ENCODE assay signal across 12 mouse cellular contexts in the genomic region with DNA sequence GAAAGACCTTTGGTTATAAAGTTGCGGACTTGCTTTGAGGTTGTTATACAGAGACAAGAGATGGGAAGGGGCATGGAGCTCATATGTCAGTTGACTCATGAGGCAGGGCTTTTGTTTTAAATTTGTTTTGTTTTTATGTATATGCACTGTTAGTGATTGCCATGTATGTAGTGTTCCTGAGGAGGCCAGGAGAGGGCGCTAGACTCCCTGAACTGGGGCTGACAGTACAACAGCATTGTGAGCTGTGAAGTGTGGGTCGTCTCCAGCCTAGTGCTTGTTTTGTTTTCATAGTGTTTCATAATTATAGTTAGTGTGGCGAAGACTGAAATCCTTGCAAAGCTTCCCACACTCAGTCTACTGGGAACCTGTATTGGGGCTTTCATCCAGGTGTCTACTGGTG. TPM values are rescaled to one million over a fixed set of nuclear protein-coding genes. Genes with fewer than 3 reads are reported as not detected.
A peak's percentile ranks its signal among the peaks of the same experiment; 100 is the strongest.
DNase-seq lines count a peak whose midpoint lies in the region; ATAC-seq and TF ChIP-seq lines count a peak whose summit lies in the region.
"Had no signal": no experiment of that assay in that cellular context is flagged by ENCODE, and none has a peak within 500 bp of the region (broad histone marks: within the 10 kb centered on the region; RNA-seq: fewer than 3 reads in every experiment).

No protein-coding gene starts in this region.

- no peak overlapping the region for H3K27ac ChIP-seq in gastrocnemius, adult 2 months
- no peak overlapping the region for H3K27ac ChIP-seq in lung, embryonic 14.5 days (ENCODE audit: low read depth)
- H3K27ac ChIP-seq: lung, embryonic 15.5 days had no signal

- no peaks in the 10 kb centered on the region for H3K4me1 ChIP-seq in lung, embryonic 14.5 days (ENCODE audit: insufficient read depth)
- peaks cover 6% of the 10 kb centered on the region; the same call in 1 of the 2 replicates for H3K4me1 ChIP-seq in G1E (ENCODE audit: insufficient read depth, low read depth, low read length)
- H3K4me1 ChIP-seq: lung, embryonic 15.5 days had no signal

- WGBS in lung, embryonic 14.5 days = 80% methylated on average over 4 of the region's 4 CpGs

- H3K27me3 ChIP-seq in lung, embryonic 14.5 days (ENCODE audit: insufficient read depth, low read length) = no peaks in the 10 kb centered on the region
- no peaks in the 10 kb centered on the region for H3K27me3 ChIP-seq in G1E (ENCODE audit: insufficient read depth, low read length)
- H3K27me3 ChIP-seq: lung, embryonic 15.5 days had no signal

- peaks cover 63% of the 10 kb centered on the region for H3K36me3 ChIP-seq in lung, embryonic 14.5 days (ENCODE audit: insufficient read depth)
- H3K36me3 ChIP-seq in G1E (replicated peaks) = peaks cover 64% of the 10 kb centered on the region

- H3K9ac ChIP-seq in lung, embryonic 14.5 days = no peak overlapping the region
- H3K9ac ChIP-seq: lung, embryonic 15.5 days had no signal

- no peak overlapping the region for H3K4me3 ChIP-seq in gastrocnemius, adult 2 months
- no peak overlapping the region for H3K4me3 ChIP-seq in lung, embryonic 14.5 days (ENCODE audit: low read depth, low read length)
- no peak overlapping the region for H3K4me3 ChIP-seq in G1E (ENCODE audit: low read depth, low read length)
- H3K4me3 ChIP-seq: lung, embryonic 15.5 days had no signal

- no peak for DNase-seq in gastrocnemius, adult 2 months
- DNase-seq in gastrocnemius, postnatal 10 days = no peak
- no peak for DNase-seq in lung, embryonic 14.5 days
- DNase-seq in lung, postnatal 10 days = no peak
- no peak for DNase-seq in G1E (ENCODE audit: low spot score)
- peak; percentile 5 for DNase-seq in mesoderm, embryonic 11.5 days (ENCODE audit: low read depth, low spot score)
- DNase-seq in left cerebral cortex, postnatal 10 days (ENCODE audit: extremely low spot score in 1 of 2, low spot score in 2 of 2) = no peak
- DNase-seq: gastrocnemius, postnatal 36 days had no signal

- TF ChIP-seq CTCF in gastrocnemius, adult 2 months (IDR thresholded peaks at IDR 0.05) = peak; percentile 28; the same call in 1 of the 2 replicates
- peak; percentile 31 for TF ChIP-seq CTCF in lung, embryonic 14.5 days (IDR thresholded peaks at IDR 0.05; ENCODE audit: low read depth)
- TF ChIP-seq CTCF in G1E (IDR thresholded peaks at IDR 0.05; ENCODE audit: low read depth, low read length) = 0 out of 2 replicates have a peak, but pooled peaks have one; percentile 27

- no peak for ATAC-seq in lung, embryonic 14.5 days (ENCODE audit: insufficient read depth)
- ATAC-seq in G1E (ENCODE audit: extremely low read depth, insufficient number of reproducible peaks, low FRiP score, poor library complexity, severe bottlenecking) = no peak
- no peak for ATAC-seq in erythroblast, adult 5-6 weeks (replicated peaks; ENCODE audit: low FRiP score, poor library complexity, severe bottlenecking)

- H3K9me3 ChIP-seq in lung, embryonic 14.5 days (ENCODE audit: low read depth, low read length) = no peaks in the 10 kb centered on the region
- H3K9me3 ChIP-seq in G1E (replicated peaks) = no peaks in the 10 kb centered on the region
- H3K9me3 ChIP-seq: lung, embryonic 15.5 days had no signal

- intact Hi-C loops in gastrocnemius, adult 2 months (cut with DNase I) = loop anchor here (5.0 kb wide), 1 partner anchor 39 kb away; no protein-coding TSS in a partner anchor
- intact Hi-C loops in left cerebral cortex, postnatal 10 days (cut with DNase I) = no loop called here

- H3K4me2 ChIP-seq in lung, embryonic 14.5 days = no peak overlapping the region
- H3K4me2 ChIP-seq: lung, embryonic 15.5 days had no signal

RNA-seq across cellular contexts. Expression of a gene that starts 3.8 kb away (rescaled TPM):
- total RNA-seq in gastrocnemius, adult 2 months (2021) = 10 to 100 TPM in 1 of 2 experiments, 1 to 10 TPM in 1; 9.8 to 11.7 TPM
- total RNA-seq in gastrocnemius, postnatal 10 days (2021) = 10 to 100 TPM; 11.1 to 12.8 TPM
- 26.5 and 30.8 TPM in 2 replicates for polyA plus RNA-seq in lung, embryonic 14.5 days (2014; fragmentation: Nextera tagmentation; extraction: Ambion mirVana)
- 48.9 and 52.8 TPM in 2 replicates for total RNA-seq in G1E (2014; fragmentation: Nextera tagmentation)
- total RNA-seq in G1E (2017) = 30.0 and 34.0 TPM in 2 replicates
- polyA plus RNA-seq in G1E (2012) = 8.9 and 13.7 TPM in 2 replicates
- total RNA-seq in erythroblast, adult 5-6 weeks (2015; ENCODE audit: low replicate concordance) = 5.2 and 7.9 TPM in 2 replicates
- 9.1 and 12.2 TPM in 2 replicates for total RNA-seq in erythroblast, adult 5-6 weeks (2017; ENCODE audit: low replicate concordance)
- 10 to 100 TPM; 28.1 to 30.5 TPM for total RNA-seq in left cerebral cortex, postnatal 10 days (2021)

RNA-seq across cellular contexts. Expression of a gene that starts 31.0 kb away (rescaled TPM):
- 1 to 10 TPM; 1.6 to 2.0 TPM for total RNA-seq in gastrocnemius, adult 2 months (2021)
- 1 to 10 TPM; 7.4 to 8.1 TPM for total RNA-seq in gastrocnemius, postnatal 10 days (2021)
- 2.4 and 4.2 TPM in 2 replicates for polyA plus RNA-seq in lung, embryonic 14.5 days (2014; fragmentation: Nextera tagmentation; extraction: Ambion mirVana)
- total RNA-seq in G1E (2014; fragmentation: Nextera tagmentation) = 0.63 TPM in 1 of 2 replicates, not detected in the other
- 0.12 and 0.27 TPM in 2 replicates for total RNA-seq in G1E (2017)
- not detected in 2 replicates for polyA plus RNA-seq in G1E (2012)
- 2.1 TPM in 1 of 2 replicates, not detected in the other for total RNA-seq in erythroblast, adult 5-6 weeks (2015; ENCODE audit: low replicate concordance)
- total RNA-seq in erythroblast, adult 5-6 weeks (2017; ENCODE audit: low replicate concordance) = 0.85 and 1.3 TPM in 2 replicates
- 1 to 10 TPM in 1 of 2 experiments, under 1 TPM in 1; 0.91 to 2.0 TPM for total RNA-seq in left cerebral cortex, postnatal 10 days (2021)

RNA-seq across cellular contexts. Expression of a gene that starts 53.7 kb away (rescaled TPM):
- not detected for total RNA-seq in gastrocnemius, adult 2 months (2021)
- under 1 TPM; 0.38 to 0.52 TPM for total RNA-seq in gastrocnemius, postnatal 10 days (2021)
- polyA plus RNA-seq in lung, embryonic 14.5 days (2014; fragmentation: Nextera tagmentation; extraction: Ambion mirVana) = 1.4 and 2.3 TPM in 2 replicates
- total RNA-seq in G1E (2014; fragmentation: Nextera tagmentation) (not detected in 2 replicates), G1E (2017) (not detected in 2 replicates)
- polyA plus RNA-seq in G1E (2012) = not detected in 2 replicates
- not detected in 2 replicates for total RNA-seq in erythroblast, adult 5-6 weeks (2015; ENCODE audit: low replicate concordance)
- total RNA-seq in erythroblast, adult 5-6 weeks (2017; ENCODE audit: low replicate concordance) = 0.42 and 0.77 TPM in 2 replicates
- under 1 TPM; 0.24 to 0.30 TPM for total RNA-seq in left cerebral cortex, postnatal 10 days (2021)
- total RNA-seq: common myeloid progenitor, adult 5-6 weeks; gastrocnemius, postnatal 36 days had no signal
- polyA plus RNA-seq: spleen, adult 2 months had no signal
